ENCODE assay signal across 15 mouse cellular contexts in the genomic region with DNA sequence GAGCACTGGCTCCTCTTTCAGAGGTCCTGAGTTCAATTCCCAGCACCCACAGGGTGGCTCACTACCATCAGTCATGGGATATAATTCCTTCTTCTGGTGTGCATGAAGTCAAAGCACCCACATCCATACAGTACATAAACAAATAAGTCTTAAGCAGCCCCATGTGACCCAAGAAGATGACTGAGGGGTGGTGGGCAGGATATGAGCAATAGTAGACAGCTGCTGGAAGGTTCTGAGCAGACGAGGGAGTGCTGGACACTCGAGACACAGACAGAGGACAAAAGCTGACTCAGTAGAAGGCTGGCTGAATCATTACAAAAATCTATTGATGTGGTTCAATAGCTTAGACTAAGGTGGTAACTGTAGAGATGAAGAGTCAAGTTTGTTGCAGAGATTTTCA.
"Had no signal": no experiment of that assay in that cellular context is flagged by ENCODE, and none has a peak within 500 bp of the region (broad histone marks: within the 10 kb centered on the region; RNA-seq: fewer than 3 reads in every experiment).

No protein-coding gene starts in this region.

- H3K4me3 ChIP-seq: lung, embryonic 15.5 days; midbrain, embryonic 13.5 days; midbrain, embryonic 15.5 days; neural tube, embryonic 13.5 days; neural tube, embryonic 15.5 days; stomach, embryonic 15.5 days had no signal

- DNase-seq: liver, postnatal 0 days; lung, adult 2 months; lung, postnatal 14 days; lung, postnatal 36 days; right cerebral cortex, postnatal 14 days; thymus, adult 2 months; thymus, postnatal 25 days; thymus, postnatal 4 days had no signal

- ATAC-seq: liver, postnatal 0 days; lung, postnatal 0 days; midbrain, embryonic 13.5 days; midbrain, embryonic 15.5 days had no signal

- H3K36me3 ChIP-seq: lung, embryonic 15.5 days; midbrain, embryonic 13.5 days; midbrain, embryonic 15.5 days; neural tube, embryonic 13.5 days; neural tube, embryonic 15.5 days; stomach, embryonic 15.5 days had no signal

- H3K27me3 ChIP-seq: lung, embryonic 15.5 days; midbrain, embryonic 13.5 days; midbrain, embryonic 15.5 days; neural tube, embryonic 13.5 days; neural tube, embryonic 15.5 days; stomach, embryonic 15.5 days had no signal
